ENCODE assay signal across 8 mouse cellular contexts in genomic region chrX:140665242-140665810, GRCm38 (mm10). TPM values are rescaled to one million over a fixed set of nuclear protein-coding genes. Genes with fewer than 3 reads are reported as not detected.
DNase-seq lines count a peak whose midpoint lies in the region; ATAC-seq and TF ChIP-seq lines count a peak whose summit lies in the region.

No protein-coding gene starts in this region.

- peak overlapping the region; percentile 86 for H3K27ac ChIP-seq in layer of hippocampus, adult 2 months
- peak overlapping the region; percentile 82 for H3K27ac ChIP-seq in hindbrain, embryonic 15.5 days (replicated peaks)
- H3K27ac ChIP-seq in midbrain, embryonic 12.5 days (replicated peaks): peak overlapping the region; percentile 20; the same call in 1 of the 2 replicates
- H3K27ac ChIP-seq in stomach, embryonic 16.5 days (ENCODE audit: low read length): peak overlapping the region; percentile 73

- intact Hi-C loops in left cerebral cortex, postnatal 36 days (cut with DNase I): loop anchor here (10.0 kb wide), 2 partner anchors 79 to 189 kb away; no protein-coding TSS in a partner anchor

- peak overlapping the region; percentile 63 for H3K4me3 ChIP-seq in layer of hippocampus, adult 2 months
- peak overlapping the region; percentile 59 for H3K4me3 ChIP-seq in hindbrain, embryonic 15.5 days
- peak overlapping the region; percentile 55 for H3K4me3 ChIP-seq in midbrain, embryonic 12.5 days
- peak overlapping the region; percentile 60 for H3K4me3 ChIP-seq in stomach, embryonic 16.5 days (replicated peaks; ENCODE audit: low read length)

- peak; percentile 77 for ATAC-seq in hindbrain, embryonic 15.5 days (ENCODE audit: low FRiP score, low read depth)
- peak; percentile 74 for ATAC-seq in midbrain, embryonic 12.5 days (ENCODE audit: low FRiP score, low read depth)
- peak; percentile 51; the same call in 1 of the 2 replicates for ATAC-seq in stomach, embryonic 16.5 days (ENCODE audit: insufficient read depth, low FRiP score)

- H3K9ac ChIP-seq in hindbrain, embryonic 15.5 days: peak overlapping the region; percentile 68
- peak overlapping the region; percentile 56 for H3K9ac ChIP-seq in midbrain, embryonic 12.5 days (replicated peaks)
- H3K9ac ChIP-seq in stomach, embryonic 16.5 days (ENCODE audit: low read length): peak overlapping the region; percentile 78

- H3K36me3 ChIP-seq in hindbrain, embryonic 15.5 days: no peaks in the 10 kb centered on the region
- no peaks in the 10 kb centered on the region for H3K36me3 ChIP-seq in midbrain, embryonic 12.5 days
- no peaks in the 10 kb centered on the region for H3K36me3 ChIP-seq in stomach, embryonic 16.5 days (ENCODE audit: control insufficient read depth, insufficient read depth, low read length)

- no peaks in the 10 kb centered on the region for H3K4me1 ChIP-seq in hindbrain, embryonic 15.5 days (replicated peaks)
- no peaks in the 10 kb centered on the region for H3K4me1 ChIP-seq in midbrain, embryonic 12.5 days
- H3K4me1 ChIP-seq in stomach, embryonic 16.5 days (ENCODE audit: control insufficient read depth, insufficient read depth, low read length): no peaks in the 10 kb centered on the region

- peak in 1 of 2 experiments; percentile 16 for DNase-seq in layer of hippocampus, adult 2 months (ENCODE audit: low spot score in 2 of 2)
- DNase-seq in layer of hippocampus, adult 9-10 months (ENCODE audit: low spot score): no peak
- peak; percentile 50 to 59 for DNase-seq in cerebellum, postnatal 10 days
- DNase-seq in gastrocnemius, postnatal 10 days: peak; percentile 38
- peak; percentile 25 to 38 for DNase-seq in left cerebral cortex, postnatal 36 days (ENCODE audit: low spot score in 2 of 2)

- 0 out of 2 replicates have a peak, but pooled peaks cover 13% of the 10 kb centered on the region for H3K27me3 ChIP-seq in hindbrain, embryonic 15.5 days
- H3K27me3 ChIP-seq in midbrain, embryonic 12.5 days: peaks cover 65% of the 10 kb centered on the region
- H3K27me3 ChIP-seq in stomach, embryonic 16.5 days (ENCODE audit: control insufficient read depth, insufficient read depth, low read length): peaks cover 14% of the 10 kb centered on the region

- H3K9me3 ChIP-seq in hindbrain, embryonic 15.5 days: no peaks in the 10 kb centered on the region
- no peaks in the 10 kb centered on the region for H3K9me3 ChIP-seq in midbrain, embryonic 12.5 days
- H3K9me3 ChIP-seq in stomach, embryonic 16.5 days (replicated peaks; ENCODE audit: control insufficient read depth, low read length): no peaks in the 10 kb centered on the region

- H3K4me2 ChIP-seq in hindbrain, embryonic 15.5 days: peak overlapping the region; percentile 59
- peak overlapping the region; percentile 65 for H3K4me2 ChIP-seq in midbrain, embryonic 12.5 days (replicated peaks)
- peak overlapping the region; percentile 54 for H3K4me2 ChIP-seq in stomach, embryonic 16.5 days (ENCODE audit: low read depth, low read length)

- WGBS in hindbrain, embryonic 15.5 days: 26% methylated on average over 35 of the region's 47 CpGs
- 36% methylated on average over 35 of the region's 47 CpGs for WGBS in midbrain, embryonic 12.5 days
- 24% methylated on average over 22 of the region's 47 CpGs for WGBS in stomach, embryonic 16.5 days

- TF ChIP-seq CTCF in layer of hippocampus, adult 2 months (conservative IDR thresholded peaks at IDR 0.05): no peak

RNA-seq across cellular contexts. Expression of gene Mid2, which starts 0.9 kb away (rescaled TPM):
- total RNA-seq in layer of hippocampus, adult 2 months (2021): 10 to 100 TPM; 22.3 to 24.8 TPM
- 10 to 100 TPM; 10.6 to 13.7 TPM for total RNA-seq in gastrocnemius, postnatal 10 days (2021)
- polyA plus RNA-seq in hindbrain, embryonic 15.5 days (2015; fragmentation: Nextera tagmentation; extraction: Ambion mirVana): 8.0 TPM in 2 replicates
- total RNA-seq in left cerebral cortex, postnatal 36 days (2021): 10 to 100 TPM; 21.3 to 23.9 TPM
- 4.3 and 4.6 TPM in 2 replicates for polyA plus RNA-seq in midbrain, embryonic 12.5 days (2016; fragmentation: Nextera tagmentation; extraction: Ambion mirVana)
- 3.5 and 4.1 TPM in 2 replicates for polyA plus RNA-seq in stomach, embryonic 16.5 days (2015; fragmentation: Nextera tagmentation; extraction: Ambion mirVana)

Comparison
In these comparisons a context has a peak if more than half of its experiments do, and no peak if none do; other contexts are left out.
1. H3K27ac ChIP-seq: peak in every context shown above with its lines; median percentile 86 in layer of hippocampus, adult 2 months; 82 in hindbrain, embryonic 15.5 days; 73 in stomach, embryonic 16.5 days; 20 in midbrain, embryonic 12.5 days.